Mouse (Mus musculus): ENCODE measurements around the gene Atp1a2.

GRCm38 (mm10) chr1:172271765-172272164 lies 26.1 kb downstream of the Atp1a2 start:
- TF ChIP-seq POLR2A (IDR thresholded peaks at IDR 0.05; ENCODE audit: borderline replicate concordance, extremely low read depth, low read depth, low read length) (0 out of 2 replicates have a peak, but pooled peaks have one; percentile 5), CTCF (IDR thresholded peaks at IDR 0.05; ENCODE audit: insufficient read depth, low read length) (no peak)
